Mouse (Mus musculus) MEL (cell line): Measurements from ENCODE around the gene Pramef8. TPM values are rescaled to one million over a fixed set of nuclear protein-coding genes. Genes with fewer than 3 reads are reported as not detected.
"Not testable (repeated sequence)": the region's sequence is repeated elsewhere in the genome, so short reads cannot be mapped to it uniquely, and the experiment has no call there.

Experiments used
- DNase-seq: peaks from one replicate; pipeline ENCODE4 v3.0.0; 2011; ENCODE audit warnings: low read depth, low spot score
- H3K27ac ChIP-seq: 2 replicates; pipeline ENCODE4 v1.5.1; 2012; ENCODE audit warnings: low read depth, mild to moderate bottlenecking, control low read depth, low read length, moderate library complexity; ENCODE audit not compliant: control insufficient read depth
- H3K27me3 ChIP-seq, 2 experiments: fragments of 150-350 bp in 1 of 2; sonication (generic) in 1 of 2; 2 replicates each; pipeline ENCODE4 v1.6.1; 2012; ENCODE audit warnings: low read length in 2 of 2, mild to moderate bottlenecking in 2 of 2, improper control_type of control experiment in 1 of 2, moderate library complexity in 1 of 2; ENCODE audit not compliant: insufficient read depth in 2 of 2, control insufficient read depth in 1 of 2
- H3K36me3 ChIP-seq, 2 experiments: 2 replicates each; pipeline ENCODE4 v1.6.1; 2012 to 2014; ENCODE audit warnings: low read length in 2 of 2, improper control_type of control experiment in 1 of 2, inconsistent platforms in 1 of 2, mild to moderate bottlenecking in 1 of 2; ENCODE audit not compliant: insufficient read depth in 2 of 2, control insufficient read depth in 1 of 2
- H3K4me1 ChIP-seq, 2 experiments: fragments of 150-350 bp in 1 of 2; sonication (generic) in 1 of 2; 2 replicates each; pipeline ENCODE4 v1.6.1; 2012; ENCODE audit warnings: low read length in 2 of 2, improper control_type of control experiment in 1 of 2, mild to moderate bottlenecking in 1 of 2; ENCODE audit not compliant: insufficient read depth in 2 of 2, control insufficient read depth in 1 of 2
- H3K4me3 ChIP-seq, 2 experiments: fragments of 150-350 bp in 1 of 2; sonication (generic) in 1 of 2; 2 replicates each; pipeline ENCODE4 v1.5.1; 2012; ENCODE audit warnings: low read depth in 2 of 2, low read length in 2 of 2, mild to moderate bottlenecking in 2 of 2, moderate library complexity in 2 of 2, control low read depth in 1 of 2, improper control_type of control experiment in 1 of 2; ENCODE audit not compliant: control insufficient read depth in 1 of 2, insufficient read depth in 1 of 2
- H3K79me2 ChIP-seq: 2 replicates; pipeline ENCODE4 v1.6.1; 2012; ENCODE audit warnings: mild to moderate bottlenecking, low read length, moderate library complexity; ENCODE audit not compliant: control insufficient read depth, poor library complexity, insufficient read depth
- H3K9ac ChIP-seq: 2 replicates; pipeline ENCODE4 v1.6.1; 2012; ENCODE audit warnings: low read depth, mild to moderate bottlenecking, control low read depth, low read length, moderate library complexity; ENCODE audit not compliant: control insufficient read depth, poor library complexity, severe bottlenecking
- H3K9me3 ChIP-seq: fragments of 150-350 bp; sonication (generic); replicated peaks from 2 replicates; pipeline ENCODE4 v1.6.1; 2012; ENCODE audit warnings: mild to moderate bottlenecking, low read length, improper control_type of control experiment, moderate library complexity; ENCODE audit not compliant: insufficient read depth
- CHD2 ChIP-seq: IDR thresholded peaks from 2 replicates; pipeline ENCODE4 v1.6.1; 2011; ENCODE audit warnings: low read length, improper control_type of control experiment
- CTCF ChIP-seq, 3 experiments: IDR thresholded peaks in 2 of 3; conservative IDR thresholded peaks in 1 of 3; 2 replicates each; pipeline ENCODE4 v1.5.1; 2011 to 2012; ENCODE audit warnings: low read length in 3 of 3, low read depth in 2 of 3, mild to moderate bottlenecking in 2 of 3, improper control_type of control experiment in 1 of 3, inconsistent platforms in 1 of 3, mixed read lengths in 1 of 3, moderate library complexity in 1 of 3; ENCODE audit not compliant: control insufficient read depth in 1 of 3, insufficient read depth in 1 of 3, poor library complexity in 1 of 3, severe bottlenecking in 1 of 3
- ELF1 ChIP-seq: IDR thresholded peaks from 2 replicates; pipeline ENCODE4 v1.6.1; 2014; ENCODE audit warnings: low read depth, mild to moderate bottlenecking, inconsistent platforms, low read length, improper control_type of control experiment, moderate library complexity
- ETS1 ChIP-seq: IDR thresholded peaks from 2 replicates; pipeline ENCODE4 v1.6.1; 2012; ENCODE audit warnings: low read depth, mild to moderate bottlenecking, inconsistent platforms, low read length, improper control_type of control experiment, moderate library complexity
- GABPA ChIP-seq: IDR thresholded peaks from 2 replicates; pipeline ENCODE4 v1.6.1; 2012; ENCODE audit warnings: low read depth, mild to moderate bottlenecking, inconsistent platforms, low read length, improper control_type of control experiment, moderate library complexity
- GATA1 ChIP-seq: IDR thresholded peaks from 2 replicates; pipeline ENCODE4 v1.6.1; 2011; ENCODE audit warnings: low read depth, low read length, improper control_type of control experiment
- HCFC1 ChIP-seq: IDR thresholded peaks from 2 replicates; pipeline ENCODE4 v1.6.1; 2012; ENCODE audit warnings: low read depth, mild to moderate bottlenecking, inconsistent platforms, low read length, improper control_type of control experiment, moderate library complexity
- KAT2A ChIP-seq: conservative IDR thresholded peaks from 2 replicates; pipeline ENCODE4 v1.6.1; 2012; ENCODE audit warnings: low read depth, low read length, improper control_type of control experiment, inconsistent platforms
- MAX ChIP-seq: IDR thresholded peaks from 2 replicates; pipeline ENCODE4 v1.6.1; 2011; ENCODE audit warnings: low read length, improper control_type of control experiment
- MAZ ChIP-seq: IDR thresholded peaks from 2 replicates; pipeline ENCODE4 v1.6.1; 2012; ENCODE audit warnings: low read depth, mild to moderate bottlenecking, inconsistent platforms, low read length, improper control_type of control experiment
- MYB ChIP-seq: IDR thresholded peaks from 2 replicates; pipeline ENCODE4 v1.6.1; 2011; ENCODE audit warnings: mild to moderate bottlenecking, low read depth, low read length, improper control_type of control experiment
- MYC ChIP-seq: IDR thresholded peaks from 2 replicates; pipeline ENCODE4 v1.6.1; 2011; ENCODE audit warnings: low read depth, mild to moderate bottlenecking, low read length, improper control_type of control experiment, moderate library complexity
- RAD21 ChIP-seq: IDR thresholded peaks from 2 replicates; pipeline ENCODE4 v1.6.1; 2011; ENCODE audit warnings: mild to moderate bottlenecking, low read depth, low read length, improper control_type of control experiment
- RCOR1 ChIP-seq: IDR thresholded peaks from 2 replicates; pipeline ENCODE4 v1.6.1; 2012; ENCODE audit warnings: low read depth, mild to moderate bottlenecking, inconsistent platforms, low read length, improper control_type of control experiment
- SIN3A ChIP-seq: IDR thresholded peaks from 2 replicates; pipeline ENCODE4 v1.6.1; 2012; ENCODE audit warnings: low read length, improper control_type of control experiment, inconsistent platforms
- TAL1 ChIP-seq: IDR thresholded peaks from 2 replicates; pipeline ENCODE4 v1.6.1; 2012; ENCODE audit warnings: mild to moderate bottlenecking, inconsistent platforms, low read length, moderate library complexity, mixed read lengths
- TBP ChIP-seq: IDR thresholded peaks from 2 replicates; pipeline ENCODE4 v1.8.0; 2011; ENCODE audit warnings: low read depth, low read length, improper control_type of control experiment
- TCF12 ChIP-seq: IDR thresholded peaks from 2 replicates; pipeline ENCODE4 v1.6.1; 2014; ENCODE audit warnings: low read depth, mild to moderate bottlenecking, inconsistent platforms, low read length, improper control_type of control experiment, moderate library complexity
- UBTF ChIP-seq: IDR thresholded peaks from 2 replicates; pipeline ENCODE4 v1.6.1; 2012; ENCODE audit warnings: low read depth, mild to moderate bottlenecking, inconsistent platforms, low read length, improper control_type of control experiment, moderate library complexity, borderline replicate concordance; ENCODE audit not compliant: insufficient read depth
- ZC3H11A ChIP-seq: IDR thresholded peaks from 2 replicates; pipeline ENCODE4 v1.6.1; 2012; ENCODE audit warnings: low read depth, mild to moderate bottlenecking, inconsistent platforms, low read length, improper control_type of control experiment
- ZKSCAN1 ChIP-seq: IDR thresholded peaks from 2 replicates; pipeline ENCODE4 v1.6.1; 2012; ENCODE audit warnings: low read depth, mild to moderate bottlenecking, inconsistent platforms, low read length, improper control_type of control experiment, moderate library complexity
- ZMIZ1 ChIP-seq: IDR thresholded peaks from 2 replicates; pipeline ENCODE4 v1.6.1; 2012; ENCODE audit warnings: low read depth, mild to moderate bottlenecking, inconsistent platforms, low read length, improper control_type of control experiment, moderate library complexity
- polyA plus RNA-seq, 2 experiments: library from polyadenylated mRNA; stranded (reverse) in 1 of 2; unstranded in 1 of 2; fragments of >175 nt in 1 of 2; fragments of >200 nt in 1 of 2; gene quantifications; 2 replicates each; pipeline versions ENCODE4 v1.2.1 to v1.2.4; 2012; ENCODE audit warnings: low replicate concordance in 2 of 2, low read depth in 1 of 2; ENCODE audit not compliant: insufficient read length in 2 of 2, insufficient read depth in 1 of 2, missing spikeins in 1 of 2
- total RNA-seq: library from RNA; depleted of rRNA; stranded (reverse); fragments of 300-350 nt; gene quantifications from 2 replicates; pipeline ENCODE4 v1.2.3, GENCODE M21; 2012

The Pramef8 gene
- total and polyA plus RNA-seq, 3 experiments: not detected

DNA sequence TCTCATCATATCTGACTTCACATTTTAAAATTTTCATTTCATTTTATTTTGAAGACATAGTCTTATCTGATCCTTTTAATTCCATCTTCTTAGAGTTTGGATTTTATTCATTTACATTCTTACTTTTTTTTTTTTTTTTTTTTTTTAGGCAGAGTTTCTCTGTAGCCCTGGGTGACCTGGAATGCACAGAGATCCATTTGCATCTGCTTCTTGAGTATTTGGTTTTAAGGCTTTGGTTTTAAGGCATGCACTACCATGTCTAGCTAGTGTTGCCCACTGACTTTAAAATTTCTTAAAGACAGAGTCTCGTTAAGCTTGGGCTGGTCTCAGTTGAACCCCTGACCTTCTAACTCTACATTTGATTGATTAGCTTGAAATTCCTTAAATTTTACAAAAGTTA lies 1.4 kb downstream of the Pramef8 start:
- no peak overlapping the region for H3K27ac ChIP-seq
- H3K9me3 ChIP-seq: no peaks in the 10 kb centered on the region
- H3K36me3 ChIP-seq: no peaks in the 10 kb centered on the region
- no peaks in the 10 kb centered on the region for H3K79me2 ChIP-seq
- no peak for DNase-seq
- no peaks in the 10 kb centered on the region for H3K4me1 ChIP-seq
- no peaks in the 10 kb centered on the region for H3K27me3 ChIP-seq
- TF ChIP-seq ELF1 (no peak), TBP (no peak), ZC3H11A (no peak), MAX (no peak), GATA1 (no peak), MYB (no peak), CTCF (IDR thresholded peaks at IDR 0.05 in 2 of 3, conservative IDR thresholded peaks at IDR 0.05 in 1 of 3; ENCODE audit: control insufficient read depth in 1 of 3, insufficient read depth in 1 of 3, low read depth in 2 of 3, low read length in 3 of 3, poor library complexity in 1 of 3, severe bottlenecking in 1 of 3) (no peak), ZMIZ1 (no peak), KAT2A (no peak), TAL1 (no peak), HCFC1 (no peak), ETS1 (no peak), MAZ (no peak), RCOR1 (no peak)
- H3K4me3 ChIP-seq: no peak overlapping the region
- no peak overlapping the region for H3K9ac ChIP-seq

DNA sequence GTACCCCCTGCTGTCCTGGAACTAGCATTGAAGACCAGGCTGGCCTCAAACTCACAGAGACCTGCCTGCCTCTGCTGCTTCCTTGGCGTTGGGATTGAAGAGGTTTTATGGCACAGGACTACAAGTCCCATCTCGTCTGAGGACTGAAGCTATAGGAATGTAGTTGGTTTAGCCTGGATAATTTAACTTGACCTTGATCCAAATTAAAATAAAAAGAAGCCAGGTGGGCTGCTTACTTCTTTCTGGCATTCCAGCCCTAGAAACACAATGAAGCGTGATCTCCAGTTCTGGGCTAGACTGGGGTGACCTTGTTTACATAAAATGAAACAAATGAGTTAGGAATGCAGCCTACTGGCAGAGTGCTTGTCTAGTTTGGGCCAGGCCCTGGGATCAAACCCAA lies 1.9 kb downstream of the Pramef8 start:
- Histone ChIP-seq H3K4me3 (no peak overlapping the region), H3K27ac (no peak overlapping the region), H3K9me3 (no peaks in the 10 kb centered on the region), H3K36me3 (no peaks in the 10 kb centered on the region), H3K9ac (no peak overlapping the region)
- TF ChIP-seq MYC: no peak
- no peak for TF ChIP-seq GABPA
- TF ChIP-seq ZKSCAN1: no peak
- no peak for TF ChIP-seq RCOR1
- TF ChIP-seq ETS1: no peak
- no peak for TF ChIP-seq SIN3A
- no peak for TF ChIP-seq TCF12
- TF ChIP-seq ZMIZ1: no peak
- no peak for TF ChIP-seq RAD21
- TF ChIP-seq UBTF: no peak
- TF ChIP-seq KAT2A: no peak
- TF ChIP-seq CHD2: no peak
- TF ChIP-seq ZC3H11A: no peak
- TF ChIP-seq HCFC1: no peak
- TF ChIP-seq, all 39 proteins: peak for 0
- no peaks in the 10 kb centered on the region for H3K79me2 ChIP-seq
- no peaks in the 10 kb centered on the region for H3K4me1 ChIP-seq
- DNase-seq: no peak
- no peaks in the 10 kb centered on the region for H3K27me3 ChIP-seq

- H3K36me3 ChIP-seq, H3K9me3 ChIP-seq, H3K4me3 ChIP-seq, H3K27ac ChIP-seq, H3K79me2 ChIP-seq, DNase-seq, H3K9ac ChIP-seq, H3K27me3 ChIP-seq, H3K4me1 ChIP-seq: not testable (repeated sequence)
Observed at GRCm38 (mm10) chr4:143426770-143427169, 14.5 kb downstream of the Pramef8 start.
